Mouse (Mus musculus) MEL (cell line): Measurements from ENCODE around the gene Kcnip1. TPM values are rescaled to one million over a fixed set of nuclear protein-coding genes. Genes with fewer than 3 reads are reported as not detected.
A peak's percentile ranks its signal among the peaks of the same experiment; 100 is the strongest.

Experiments
- DNase-seq: peaks from one replicate; pipeline ENCODE4 v3.0.0; 2011; ENCODE audit warnings: low read depth, low spot score
- H3K27ac ChIP-seq: 2 replicates; pipeline ENCODE4 v1.5.1; 2012; ENCODE audit warnings: low read depth, mild to moderate bottlenecking, control low read depth, low read length, moderate library complexity; ENCODE audit not compliant: control insufficient read depth
- H3K27me3 ChIP-seq, 2 experiments: fragments of 150-350 bp in 1 of 2; sonication (generic) in 1 of 2; 2 replicates each; pipeline ENCODE4 v1.6.1; 2012; ENCODE audit warnings: low read length in 2 of 2, mild to moderate bottlenecking in 2 of 2, improper control_type of control experiment in 1 of 2, moderate library complexity in 1 of 2; ENCODE audit not compliant: insufficient read depth in 2 of 2, control insufficient read depth in 1 of 2
- H3K36me3 ChIP-seq, 2 experiments: 2 replicates each; pipeline ENCODE4 v1.6.1; 2012 to 2014; ENCODE audit warnings: low read length in 2 of 2, improper control_type of control experiment in 1 of 2, inconsistent platforms in 1 of 2, mild to moderate bottlenecking in 1 of 2; ENCODE audit not compliant: insufficient read depth in 2 of 2, control insufficient read depth in 1 of 2
- H3K4me1 ChIP-seq, 2 experiments: fragments of 150-350 bp in 1 of 2; sonication (generic) in 1 of 2; 2 replicates each; pipeline ENCODE4 v1.6.1; 2012; ENCODE audit warnings: low read length in 2 of 2, improper control_type of control experiment in 1 of 2, mild to moderate bottlenecking in 1 of 2; ENCODE audit not compliant: insufficient read depth in 2 of 2, control insufficient read depth in 1 of 2
- H3K4me3 ChIP-seq, 2 experiments: fragments of 150-350 bp in 1 of 2; sonication (generic) in 1 of 2; 2 replicates each; pipeline ENCODE4 v1.5.1; 2012; ENCODE audit warnings: low read depth in 2 of 2, low read length in 2 of 2, mild to moderate bottlenecking in 2 of 2, moderate library complexity in 2 of 2, control low read depth in 1 of 2, improper control_type of control experiment in 1 of 2; ENCODE audit not compliant: control insufficient read depth in 1 of 2, insufficient read depth in 1 of 2
- H3K79me2 ChIP-seq: 2 replicates; pipeline ENCODE4 v1.6.1; 2012; ENCODE audit warnings: mild to moderate bottlenecking, low read length, moderate library complexity; ENCODE audit not compliant: control insufficient read depth, poor library complexity, insufficient read depth
- H3K9ac ChIP-seq: 2 replicates; pipeline ENCODE4 v1.6.1; 2012; ENCODE audit warnings: low read depth, mild to moderate bottlenecking, control low read depth, low read length, moderate library complexity; ENCODE audit not compliant: control insufficient read depth, poor library complexity, severe bottlenecking
- H3K9me3 ChIP-seq: fragments of 150-350 bp; sonication (generic); replicated peaks from 2 replicates; pipeline ENCODE4 v1.6.1; 2012; ENCODE audit warnings: mild to moderate bottlenecking, low read length, improper control_type of control experiment, moderate library complexity; ENCODE audit not compliant: insufficient read depth
- BHLHE40 ChIP-seq: IDR thresholded peaks from 2 replicates; pipeline ENCODE4 v1.6.1; 2012; ENCODE audit warnings: low read depth, mild to moderate bottlenecking, inconsistent platforms, low read length, improper control_type of control experiment, borderline replicate concordance
- ETS1 ChIP-seq: IDR thresholded peaks from 2 replicates; pipeline ENCODE4 v1.6.1; 2012; ENCODE audit warnings: low read depth, mild to moderate bottlenecking, inconsistent platforms, low read length, improper control_type of control experiment, moderate library complexity
- GATA1 ChIP-seq: IDR thresholded peaks from 2 replicates; pipeline ENCODE4 v1.6.1; 2011; ENCODE audit warnings: low read depth, low read length, improper control_type of control experiment
- MAFK ChIP-seq: IDR thresholded peaks from 2 replicates; pipeline ENCODE4 v1.6.1; 2011; ENCODE audit warnings: low read depth, mild to moderate bottlenecking, low read length, improper control_type of control experiment, borderline replicate concordance
- MAX ChIP-seq: IDR thresholded peaks from 2 replicates; pipeline ENCODE4 v1.6.1; 2011; ENCODE audit warnings: low read length, improper control_type of control experiment
- MAZ ChIP-seq: IDR thresholded peaks from 2 replicates; pipeline ENCODE4 v1.6.1; 2012; ENCODE audit warnings: low read depth, mild to moderate bottlenecking, inconsistent platforms, low read length, improper control_type of control experiment
- MEF2A ChIP-seq: IDR thresholded peaks from 2 replicates; pipeline ENCODE4 v1.6.1; 2014; ENCODE audit warnings: low read depth, mild to moderate bottlenecking, inconsistent platforms, low read length, improper control_type of control experiment; ENCODE audit not compliant: poor library complexity, insufficient replicate concordance, severe bottlenecking; ENCODE audit errors: extremely low read depth
- MXI1 ChIP-seq: IDR thresholded peaks from 2 replicates; pipeline ENCODE4 v1.6.1; 2011; ENCODE audit warnings: mild to moderate bottlenecking, low read depth, low read length, improper control_type of control experiment
- MYC ChIP-seq: IDR thresholded peaks from 2 replicates; pipeline ENCODE4 v1.6.1; 2011; ENCODE audit warnings: low read depth, mild to moderate bottlenecking, low read length, improper control_type of control experiment, moderate library complexity
- NELFE ChIP-seq: IDR thresholded peaks from 2 replicates; pipeline ENCODE4 v1.6.1; 2011; ENCODE audit warnings: low read depth, low read length, improper control_type of control experiment
- NRF1 ChIP-seq: IDR thresholded peaks from 2 replicates; pipeline ENCODE4 v1.6.1; 2014; ENCODE audit warnings: low read depth, mild to moderate bottlenecking, inconsistent platforms, low read length, improper control_type of control experiment, moderate library complexity; ENCODE audit not compliant: poor library complexity, insufficient read depth, severe bottlenecking
- POLR2A ChIP-seq, 2 experiments: IDR thresholded peaks; 2 replicates each; pipeline ENCODE4 v1.6.1; 2011 to 2012; ENCODE audit warnings: low read length in 2 of 2, mild to moderate bottlenecking in 2 of 2, control low read depth in 1 of 2, improper control_type of control experiment in 1 of 2, low read depth in 1 of 2, moderate library complexity in 1 of 2; ENCODE audit not compliant: control insufficient read depth in 1 of 2, insufficient read depth in 1 of 2, poor library complexity in 1 of 2
- TAL1 ChIP-seq: IDR thresholded peaks from 2 replicates; pipeline ENCODE4 v1.6.1; 2012; ENCODE audit warnings: mild to moderate bottlenecking, inconsistent platforms, low read length, moderate library complexity, mixed read lengths
- TCF12 ChIP-seq: IDR thresholded peaks from 2 replicates; pipeline ENCODE4 v1.6.1; 2014; ENCODE audit warnings: low read depth, mild to moderate bottlenecking, inconsistent platforms, low read length, improper control_type of control experiment, moderate library complexity
- UBTF ChIP-seq: IDR thresholded peaks from 2 replicates; pipeline ENCODE4 v1.6.1; 2012; ENCODE audit warnings: low read depth, mild to moderate bottlenecking, inconsistent platforms, low read length, improper control_type of control experiment, moderate library complexity, borderline replicate concordance; ENCODE audit not compliant: insufficient read depth
- USF1 ChIP-seq: IDR thresholded peaks from 2 replicates; pipeline ENCODE4 v1.6.1; 2014; ENCODE audit warnings: low read depth, mild to moderate bottlenecking, inconsistent platforms, low read length, improper control_type of control experiment, moderate library complexity
- ZC3H11A ChIP-seq: IDR thresholded peaks from 2 replicates; pipeline ENCODE4 v1.6.1; 2012; ENCODE audit warnings: low read depth, mild to moderate bottlenecking, inconsistent platforms, low read length, improper control_type of control experiment
- ZMIZ1 ChIP-seq: IDR thresholded peaks from 2 replicates; pipeline ENCODE4 v1.6.1; 2012; ENCODE audit warnings: low read depth, mild to moderate bottlenecking, inconsistent platforms, low read length, improper control_type of control experiment, moderate library complexity
- polyA plus RNA-seq, 2 experiments: library from polyadenylated mRNA; stranded (reverse) in 1 of 2; unstranded in 1 of 2; fragments of >175 nt in 1 of 2; fragments of >200 nt in 1 of 2; gene quantifications; 2 replicates each; pipeline versions ENCODE4 v1.2.1 to v1.2.4; 2012; ENCODE audit warnings: low replicate concordance in 2 of 2, low read depth in 1 of 2; ENCODE audit not compliant: insufficient read length in 2 of 2, insufficient read depth in 1 of 2, missing spikeins in 1 of 2
- total RNA-seq: library from RNA; depleted of rRNA; stranded (reverse); fragments of 300-350 nt; gene quantifications from 2 replicates; pipeline ENCODE4 v1.2.3, GENCODE M21; 2012

The Kcnip1 gene
- total and polyA plus RNA-seq, 3 experiments = 0.04 to 0.06 TPM; not detected in 1

GRCm38 (mm10) chr11:33932386-33933111 is 60.4 kb downstream of the Kcnip1 start:
- no peak for DNase-seq
- Histone ChIP-seq H3K4me1 (peaks cover 16 to 36% of the 10 kb centered on the region in 2 experiments), H3K79me2 (no peaks in the 10 kb centered on the region), H3K36me3 (peaks cover 0 to 27% of the 10 kb centered on the region in 2 experiments; a peak in 2 of 4 replicates), H3K27me3 (no peaks in the 10 kb centered on the region), H3K9me3 (no peaks in the 10 kb centered on the region), H3K27ac (no peak overlapping the region), H3K9ac (no peak overlapping the region), H3K4me3 (no peak overlapping the region)
- TF ChIP-seq ETS1 = no peak
- 0 out of 2 replicates have a peak, but pooled peaks have one; percentile 8 for TF ChIP-seq USF1
- 0 out of 2 replicates have a peak, but pooled peaks have one; percentile 4 for TF ChIP-seq MXI1
- TF ChIP-seq UBTF = no peak

DNA sequence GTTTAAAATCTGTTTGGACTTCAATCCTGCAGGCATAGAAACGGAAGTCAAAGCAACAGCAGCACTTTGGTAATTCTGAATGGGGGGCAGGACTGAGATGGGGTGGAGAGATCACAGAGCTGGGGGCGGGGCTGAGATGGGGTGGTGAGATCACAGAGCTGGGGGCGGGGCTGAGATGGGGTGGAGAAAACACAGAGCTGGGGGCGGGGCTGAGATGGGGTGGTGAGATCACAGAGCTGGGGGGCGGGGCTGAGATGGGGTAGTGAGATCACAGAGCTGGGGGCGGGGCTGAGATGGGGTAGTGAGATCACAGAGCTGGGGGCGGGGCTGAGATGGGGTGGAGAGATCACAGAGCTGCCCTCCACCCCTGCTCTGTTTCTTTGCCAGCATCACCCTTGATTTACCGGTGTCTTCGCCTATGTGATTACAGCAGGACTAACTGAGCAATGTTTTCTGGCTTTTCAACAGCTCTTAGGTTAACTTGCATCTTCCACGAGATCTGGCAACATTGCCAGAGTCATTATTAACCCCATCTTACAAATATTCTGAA is 61.0 kb downstream of the Kcnip1 start:
- Histone ChIP-seq H3K9me3 (no peaks in the 10 kb centered on the region), H3K36me3 (peaks cover 0 to 28% of the 10 kb centered on the region in 2 experiments; a peak in 2 of 4 replicates), H3K4me1 (peaks cover 22 to 37% of the 10 kb centered on the region in 2 experiments), H3K27ac (peak overlapping the region; percentile 23; the same call in 1 of the 2 replicates), H3K4me3 (peak overlapping the region in 1 of 2 experiments; percentile 56; a peak in 2 of 4 replicates), H3K79me2 (no peaks in the 10 kb centered on the region), H3K27me3 (no peaks in the 10 kb centered on the region), H3K9ac (no peak overlapping the region)
- DNase-seq = peak; percentile 83
- TF ChIP-seq MAZ (peak; percentile 56; the same call in 1 of the 2 replicates), ZMIZ1 (0 out of 2 replicates have a peak, but pooled peaks have one; percentile 36), MXI1 (0 out of 2 replicates have a peak, but pooled peaks have one; percentile 13), TAL1 (no peak), MAX (no peak), GATA1 (0 out of 2 replicates have a peak, but pooled peaks have one; percentile 8), MAFK (no peak), NELFE (0 out of 2 replicates have a peak, but pooled peaks have one; percentile 9), ETS1 (peak; percentile 54)

DNA sequence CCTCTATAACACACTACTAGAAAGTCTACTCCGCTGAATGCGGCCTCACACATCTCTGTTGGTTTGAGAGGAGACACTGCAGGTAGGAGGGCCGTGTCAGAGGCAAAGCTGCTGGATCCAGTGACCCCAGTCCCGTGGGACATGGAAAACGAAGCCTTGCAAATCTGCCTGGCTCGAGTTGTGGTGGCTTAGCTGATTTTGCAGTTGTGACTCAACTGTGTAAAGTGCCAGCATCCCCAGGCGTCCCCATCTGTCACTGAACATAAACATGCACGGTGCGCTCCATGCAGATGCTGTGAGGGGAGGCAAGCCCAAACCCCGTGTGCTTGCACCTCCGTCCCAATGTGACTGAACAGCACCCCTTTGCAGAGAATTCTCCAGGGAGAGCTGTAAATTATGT is 63.5 kb downstream of the Kcnip1 start:
- TF ChIP-seq MYC (no peak), TCF12 (no peak), MAFK (no peak), BHLHE40 (no peak), POLR2A (IDR thresholded peaks at IDR 0.05; ENCODE audit: control insufficient read depth in 1 of 2, insufficient read depth in 1 of 2, low read depth in 1 of 2, low read length in 2 of 2, poor library complexity in 1 of 2) (no peak), ZMIZ1 (no peak), USF1 (no peak), ZC3H11A (no peak), NELFE (no peak), MEF2A (no peak), NRF1 (no peak)
- Histone ChIP-seq H3K4me1 (peaks cover 31 to 45% of the 10 kb centered on the region in 2 experiments), H3K27me3 (no peaks in the 10 kb centered on the region), H3K36me3 (peaks cover 0 to 34% of the 10 kb centered on the region in 2 experiments; a peak in 2 of 4 replicates), H3K9me3 (no peaks in the 10 kb centered on the region), H3K79me2 (no peaks in the 10 kb centered on the region), H3K4me3 (no peak overlapping the region), H3K27ac (no peak overlapping the region), H3K9ac (no peak overlapping the region)
- no peak for DNase-seq
